Mouse (Mus musculus) frontal cortex, postnatal 10 days (tissue): ENCODE measurements at regions not wholly inside any gene's neighbourhood (a gene's known extent, or its start where the extent isn't known, plus 50 kb on each side); places are given as distances from the start of the nearest gene placed in this dataset.
A peak's percentile ranks its signal among the peaks of the same experiment; 100 is the strongest.

Source experiments
- DNase-seq, 2 experiments: peaks; one replicate each; pipeline ENCODE4 v3.0.0; 2022; ENCODE audit warnings: low spot score in 2 of 2, mixed read lengths in 1 of 2

GRCm38 (mm10) chr2:51073040-51073594, 75.8 kb downstream of the Rnd3 start:
- no peak for DNase-seq

DNA sequence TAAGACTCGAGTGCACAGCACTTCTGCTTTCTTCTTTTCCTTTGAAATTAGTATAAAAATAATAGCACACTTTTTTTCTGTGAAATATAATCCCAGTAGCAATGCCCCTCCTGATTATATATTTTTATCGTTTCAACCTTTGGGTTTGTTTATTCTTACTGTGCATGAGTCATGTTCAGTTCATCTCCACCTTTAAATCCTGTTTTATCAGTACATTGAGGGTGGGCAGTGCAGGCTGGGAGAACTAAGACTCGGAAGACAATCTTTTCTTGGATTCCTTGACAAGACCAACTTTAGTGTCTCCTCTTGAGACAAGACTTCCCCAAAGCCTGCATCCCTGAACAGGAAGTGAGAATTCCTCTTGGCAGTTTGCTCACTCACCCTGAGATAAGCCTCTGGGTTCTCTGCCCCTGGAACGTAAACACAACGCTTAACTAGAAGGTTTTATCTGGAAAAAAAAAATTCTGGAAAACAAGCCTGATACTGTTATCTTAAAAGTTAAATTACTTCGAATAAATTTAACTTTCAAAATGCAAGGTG, 76.5 kb downstream of the Rnd3 start:
- no peak for DNase-seq

DNA sequence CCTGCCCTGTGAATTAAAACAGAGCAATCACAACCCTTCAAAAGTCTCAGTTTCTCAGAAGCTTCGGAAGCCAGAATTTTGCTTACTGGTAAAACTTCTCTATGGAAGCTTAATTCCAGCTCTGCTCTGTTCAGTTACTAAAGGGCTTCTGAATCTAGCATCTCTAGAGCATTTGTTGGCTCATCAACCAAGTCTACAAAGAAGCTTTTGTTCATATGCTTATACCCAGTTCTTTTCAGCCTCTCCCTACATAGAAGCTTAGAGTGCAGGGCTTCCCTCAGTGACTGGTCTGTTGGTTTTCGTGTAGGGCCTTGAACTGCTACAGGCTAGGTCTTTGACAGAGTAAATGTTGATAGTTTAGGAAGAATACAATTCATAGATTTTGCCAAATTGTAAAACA, 78.0 kb downstream of the Rnd3 start:
- no peak for DNase-seq

GRCm38 (mm10) chr2:51066423-51066831, 82.5 kb downstream of the Rnd3 start:
- peak in 1 of 2 experiments; percentile 27 for DNase-seq

DNA sequence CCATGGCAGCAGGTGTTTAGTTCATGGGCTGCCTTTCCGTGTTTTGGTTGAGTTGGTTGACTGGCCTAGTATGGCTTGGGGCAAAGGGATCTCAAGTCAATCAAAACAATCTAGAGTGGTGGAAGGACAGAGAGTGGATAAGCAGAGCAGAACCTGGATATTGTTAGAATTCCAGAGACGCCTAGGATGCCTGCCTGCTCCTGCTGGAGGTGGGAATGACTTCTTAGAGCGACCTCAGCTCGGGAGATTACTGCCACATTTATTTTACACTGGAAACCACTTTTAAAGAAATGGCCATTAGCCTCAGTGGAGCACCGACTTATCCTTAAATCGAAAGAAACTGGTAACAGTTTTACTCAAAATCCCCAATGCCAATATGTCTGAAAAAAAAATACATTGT, 83.1 kb downstream of the Rnd3 start:
- DNase-seq, result no peak

- DNase-seq, result no peak
Measured at GRCm38 (mm10) chr2:51064821-51065220, 84.1 kb downstream of the Rnd3 start.

- DNase-seq, result no peak
Measured at GRCm38 (mm10) chr2:51062049-51062448, 86.9 kb downstream of the Rnd3 start.

GRCm38 (mm10) chr2:51058158-51058557, 90.8 kb downstream of the Rnd3 start:
- no peak for DNase-seq

- DNase-seq, result no peak
Measured at GRCm38 (mm10) chr2:51056141-51056731, 92.7 kb downstream of the Rnd3 start.

DNA sequence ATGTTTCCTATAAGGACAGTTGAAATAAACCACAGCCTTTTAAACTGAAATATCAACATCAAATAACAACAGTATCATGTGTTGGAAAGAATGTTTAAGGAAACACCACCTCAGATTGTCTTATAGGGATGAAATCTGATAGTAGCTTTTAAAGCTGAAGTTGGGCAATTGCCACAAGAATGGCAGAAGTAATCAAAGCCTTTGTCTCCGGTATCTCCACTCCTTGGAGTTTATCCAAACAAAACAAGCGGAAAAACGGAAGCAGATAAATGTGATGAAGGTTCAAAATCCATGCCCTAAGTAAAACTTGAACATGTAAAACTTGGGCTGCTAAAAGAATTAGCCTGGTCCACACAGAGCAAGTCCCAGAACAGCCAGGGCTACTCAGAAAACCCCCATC, 93.6 kb downstream of the Rnd3 start:
- DNase-seq, result no peak

- DNase-seq, result no peak
Measured at GRCm38 (mm10) chr2:51049834-51050170, 99.1 kb downstream of the Rnd3 start.

DNA sequence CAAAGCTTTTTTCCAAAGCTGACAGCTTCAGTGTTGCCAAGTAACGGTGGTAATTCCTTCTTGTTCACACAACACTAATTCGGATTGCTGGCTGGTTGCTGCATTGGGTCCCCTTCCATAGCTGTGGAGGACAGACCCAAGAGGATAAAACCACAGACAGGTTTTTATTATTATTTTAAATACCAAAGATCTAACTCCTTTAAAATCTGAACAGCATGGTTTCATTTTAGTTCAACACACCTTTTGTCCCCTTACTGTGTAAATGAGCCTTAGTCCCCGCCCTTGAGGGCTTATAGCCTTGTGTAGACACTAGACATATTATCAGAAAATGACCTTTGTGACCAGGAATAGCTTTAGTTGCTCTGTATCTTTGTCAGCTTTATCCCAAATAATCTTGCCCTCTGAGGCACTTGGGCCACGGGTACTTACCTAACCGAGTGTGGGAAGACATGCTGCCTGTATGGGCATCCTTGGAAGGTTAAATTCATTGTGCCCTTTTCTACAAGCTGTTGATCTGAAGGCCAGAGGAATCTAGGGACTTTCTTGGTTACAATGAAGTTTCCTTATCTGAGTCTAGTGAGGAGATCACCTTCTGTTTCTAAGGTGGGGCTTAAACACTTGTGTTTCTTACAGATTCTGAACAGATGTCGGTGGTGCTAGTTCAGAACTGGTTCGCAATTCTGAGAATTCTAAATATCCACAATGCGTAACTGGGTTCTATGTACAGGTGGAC, 99.6 kb downstream of the Rnd3 start:
- no peak for DNase-seq

DNA sequence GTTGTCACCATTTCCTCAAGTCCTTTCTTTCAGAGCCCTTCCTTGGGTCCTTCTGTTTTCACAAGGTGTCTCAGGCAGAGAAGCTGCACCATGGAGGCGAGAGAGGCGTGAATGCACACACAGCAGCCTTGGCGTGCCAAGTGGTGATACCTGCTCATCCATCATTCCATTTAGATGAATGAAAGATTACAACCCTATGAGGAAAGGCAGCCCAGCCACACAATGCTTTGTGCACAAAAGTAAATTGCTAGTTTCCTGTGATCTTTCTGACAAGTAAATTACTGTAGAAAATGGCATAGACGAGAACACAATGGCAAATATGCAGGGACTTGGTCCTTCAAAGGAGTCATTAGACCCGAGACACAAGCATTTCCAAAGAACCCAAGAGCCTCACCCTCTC, 101.4 kb downstream of the Rnd3 start:
- no peak for DNase-seq

- DNase-seq, result no peak
Measured at GRCm38 (mm10) chr2:51045626-51046025, 103.3 kb downstream of the Rnd3 start.

DNA sequence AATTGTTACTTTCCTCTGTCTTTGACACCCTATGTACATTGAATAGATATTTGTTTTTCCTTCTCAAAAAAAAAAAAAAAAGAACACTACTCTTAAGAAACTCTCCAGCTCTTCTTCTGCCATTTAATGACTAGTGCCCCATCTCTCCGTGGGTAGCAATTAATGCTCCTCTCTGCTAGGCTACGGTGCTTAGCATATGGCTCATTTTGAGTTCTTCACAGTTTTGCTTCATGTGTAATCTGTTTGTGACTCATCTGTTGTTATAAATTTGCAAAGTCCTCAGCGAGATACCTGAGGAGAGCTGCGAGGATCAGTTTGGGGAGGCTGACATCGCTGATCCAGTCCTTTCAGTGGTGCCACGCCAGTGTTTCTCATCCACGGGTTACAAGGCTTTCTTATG, 107.8 kb downstream of the Rnd3 start:
- no peak for DNase-seq

DNA sequence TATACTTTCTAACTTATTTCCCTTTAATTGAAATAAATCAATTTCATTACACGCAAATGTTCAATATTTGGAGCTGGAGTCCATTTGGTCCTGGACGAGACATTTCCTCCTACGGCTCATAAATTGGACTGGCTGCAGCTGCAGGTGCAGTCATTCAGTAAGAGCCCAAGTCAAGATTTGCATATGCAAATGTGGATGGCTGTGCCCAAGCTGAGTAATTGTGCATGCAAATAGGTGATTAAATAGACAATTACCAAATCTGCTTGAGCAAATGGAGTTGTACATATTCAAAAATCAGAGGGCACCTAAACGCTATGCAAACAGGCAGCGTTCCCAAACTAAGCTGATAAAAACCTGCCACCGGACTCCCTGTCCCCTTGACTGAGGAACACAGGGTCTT, 110.2 kb downstream of the Rnd3 start:
- DNase-seq, result no peak

DNA sequence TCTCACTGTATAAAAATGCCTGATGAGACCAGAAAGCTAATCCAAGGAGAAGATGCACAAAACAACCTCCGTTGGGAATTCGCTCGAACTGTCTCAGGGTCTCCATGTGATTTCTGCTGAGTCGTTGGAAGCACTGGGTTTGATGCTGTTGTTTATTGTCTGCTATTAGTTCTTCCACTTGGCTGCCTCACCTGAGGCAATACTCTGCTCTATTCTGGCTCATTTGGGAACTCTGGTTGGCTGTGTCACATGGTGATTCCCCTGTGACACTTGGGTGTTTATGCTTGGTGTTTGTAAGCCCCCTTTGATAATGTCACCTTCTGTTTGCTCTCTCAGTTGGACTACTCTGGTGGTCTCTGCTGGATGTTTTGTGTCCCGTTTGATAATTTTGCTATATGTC, 111.9 kb downstream of the Rnd3 start:
- DNase-seq, result no peak

DNA sequence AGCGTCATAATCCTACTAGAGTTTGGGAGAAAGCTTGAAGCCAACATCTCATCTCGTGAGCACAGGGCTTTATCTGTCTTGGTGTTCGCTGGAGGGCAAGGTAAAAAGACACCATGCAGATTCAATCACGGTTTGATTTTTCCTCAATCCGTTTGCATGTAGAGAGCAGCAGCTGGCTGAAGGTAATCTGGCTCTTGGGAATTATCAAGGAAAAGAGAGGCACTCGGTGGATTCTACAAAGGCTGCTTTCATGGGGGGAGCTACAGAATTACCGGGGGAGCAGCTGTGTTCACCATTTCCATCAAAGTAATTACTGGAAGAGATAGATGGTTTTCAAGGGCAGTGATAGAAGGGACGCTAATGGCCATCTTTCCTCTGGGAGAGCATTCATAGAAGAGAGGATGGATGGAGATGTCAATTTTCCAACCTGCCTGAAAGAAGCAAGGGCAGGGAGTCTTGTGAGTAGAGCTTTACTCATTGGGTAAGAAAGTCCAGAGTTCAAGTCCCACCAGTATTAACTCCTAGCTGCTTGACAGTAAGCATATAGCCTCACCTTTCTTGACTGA, 112.6 kb downstream of the Rnd3 start:
- DNase-seq, result no peak

DNA sequence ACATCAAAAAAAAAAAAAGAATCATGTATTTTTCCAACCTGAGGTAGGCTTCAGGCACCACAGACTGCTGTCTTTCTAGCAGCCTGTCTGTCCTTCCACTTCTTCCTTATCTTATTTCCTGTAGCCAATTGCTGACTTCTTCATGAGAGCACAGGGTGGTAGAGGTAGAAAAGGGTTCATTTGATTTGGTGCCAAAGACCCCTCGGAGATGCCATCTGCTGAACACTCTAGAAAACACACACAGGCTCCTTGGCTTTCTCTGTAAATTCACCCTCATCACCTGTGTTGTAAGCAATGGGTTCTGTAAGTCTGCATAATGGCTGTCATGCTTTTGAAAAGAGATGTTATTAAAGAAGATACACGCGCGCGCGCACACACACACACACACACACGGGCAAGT, 115.0 kb downstream of the Rnd3 start:
- no peak for DNase-seq

DNA sequence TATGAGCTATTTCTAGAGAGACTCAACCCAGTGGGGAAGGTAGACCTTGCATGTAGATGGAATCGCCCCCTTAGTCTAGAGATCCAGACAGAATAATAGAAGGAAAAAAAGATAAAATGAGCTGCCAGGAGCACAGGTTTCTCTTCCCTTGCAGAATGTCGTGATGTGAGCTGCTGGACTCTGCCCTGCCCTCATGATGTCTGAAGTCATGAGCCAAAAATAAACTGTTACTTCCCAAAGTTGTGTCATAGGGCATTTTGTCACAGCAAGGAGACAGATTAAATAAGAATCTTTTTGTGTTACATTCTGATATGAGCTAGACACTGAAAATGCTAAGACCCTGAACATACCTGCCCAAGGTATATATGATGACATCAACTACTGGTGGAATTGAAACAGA, 126.4 kb downstream of the Rnd3 start:
- DNase-seq, result no peak

- DNase-seq, result no peak
Measured at GRCm38 (mm10) chr2:51016129-51016402, 132.8 kb downstream of the Rnd3 start.

GRCm38 (mm10) chr2:51015360-51016128, 133.4 kb downstream of the Rnd3 start:
- DNase-seq, result no peak
